Mouse (Mus musculus) brain, adult 2 months (tissue): ENCODE measurements around the gene Lyrm4.
A peak's percentile ranks its signal among the peaks of the same experiment; 100 is the strongest.
"Not testable (repeated sequence)": the region's sequence is repeated elsewhere in the genome, so short reads cannot be mapped to it uniquely, and the experiment has no call there.

Experiments used
- DNase-seq: peaks from one replicate; pipeline ENCODE4 v3.0.0; 2011; ENCODE audit warnings: low read depth, low spot score

The Lyrm4 gene

DNA sequence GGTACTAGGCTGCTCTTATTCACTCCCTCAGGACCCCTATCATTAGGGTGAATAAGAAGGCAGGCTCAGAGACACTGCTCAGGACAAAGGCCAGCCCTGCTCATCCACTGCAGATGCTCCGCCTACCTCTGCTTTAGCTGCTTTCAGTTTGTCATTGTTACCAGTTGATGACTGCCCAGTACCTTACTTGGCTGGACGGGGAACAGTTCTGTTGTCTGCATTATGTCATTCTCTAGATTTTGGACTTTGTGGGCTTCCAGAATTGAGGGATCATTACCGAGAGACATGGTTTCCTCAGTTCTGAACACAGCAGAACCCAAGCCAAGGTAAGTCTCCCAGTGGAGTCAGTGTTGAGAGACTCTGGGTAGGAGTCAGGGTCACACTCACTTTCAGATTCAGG is 122.1 kb downstream of the Lyrm4 start:
- DNase-seq = no peak

DNA sequence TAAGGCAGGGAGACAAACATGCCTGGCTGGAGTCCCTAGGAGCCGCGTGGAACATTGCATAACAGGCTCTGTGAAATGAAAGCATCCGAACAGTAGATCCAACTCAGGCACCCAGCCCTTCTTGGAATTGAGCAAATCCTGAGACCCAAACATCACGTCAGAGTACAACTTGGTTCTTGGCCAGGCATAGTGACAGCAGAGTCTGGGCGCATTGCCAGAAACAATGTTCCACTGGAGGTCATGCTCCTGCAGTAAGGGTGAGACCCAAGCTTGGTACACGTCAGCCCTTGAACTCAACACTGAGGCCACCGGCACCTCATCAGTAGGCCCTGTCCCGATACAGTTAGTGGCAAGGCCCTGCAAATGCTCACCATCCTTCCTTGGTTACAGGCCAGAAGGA is 123.3 kb downstream of the Lyrm4 start:
- peak; percentile 66 for DNase-seq

DNA sequence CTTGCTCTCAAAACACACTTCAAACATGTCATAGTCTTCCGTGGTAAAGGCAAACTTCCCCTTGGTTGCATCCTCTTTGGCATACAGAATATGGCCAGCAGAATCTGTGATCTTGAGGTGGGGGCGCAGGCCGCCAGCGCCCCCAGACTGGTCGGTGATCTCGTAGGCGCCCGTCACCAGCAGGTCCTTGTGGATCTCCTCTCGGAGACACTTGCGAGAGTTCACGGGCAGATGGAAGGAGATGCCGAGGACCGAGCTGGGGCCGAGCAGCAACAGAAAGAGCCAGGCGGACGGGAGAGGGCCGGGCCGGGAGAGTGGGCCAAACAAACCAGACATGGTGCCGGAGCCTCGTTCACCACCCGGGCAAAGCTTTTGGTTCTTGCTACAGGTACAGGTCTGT is 126.1 kb downstream of the Lyrm4 start:
- not testable (repeated sequence) for DNase-seq

DNA sequence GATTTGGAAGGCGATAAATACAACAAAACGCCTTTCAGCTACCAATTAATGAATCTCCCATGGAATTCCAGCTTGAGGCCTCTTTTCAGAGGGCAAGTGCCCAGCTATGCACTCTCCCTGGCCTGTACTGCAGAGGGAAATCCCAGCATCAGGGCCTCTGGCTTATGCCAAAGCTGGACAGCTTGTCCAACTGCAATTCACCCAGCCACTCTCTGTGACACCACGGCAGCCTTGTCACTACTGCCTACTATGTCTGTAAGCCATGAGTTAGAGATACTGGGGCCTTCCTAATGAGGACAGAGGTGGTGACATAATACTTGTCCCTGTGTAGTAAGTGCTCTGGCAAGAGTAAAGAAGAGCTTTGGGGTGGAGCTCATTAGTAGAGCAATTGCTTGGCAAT is 128.0 kb downstream of the Lyrm4 start:
- DNase-seq = no peak

DNA sequence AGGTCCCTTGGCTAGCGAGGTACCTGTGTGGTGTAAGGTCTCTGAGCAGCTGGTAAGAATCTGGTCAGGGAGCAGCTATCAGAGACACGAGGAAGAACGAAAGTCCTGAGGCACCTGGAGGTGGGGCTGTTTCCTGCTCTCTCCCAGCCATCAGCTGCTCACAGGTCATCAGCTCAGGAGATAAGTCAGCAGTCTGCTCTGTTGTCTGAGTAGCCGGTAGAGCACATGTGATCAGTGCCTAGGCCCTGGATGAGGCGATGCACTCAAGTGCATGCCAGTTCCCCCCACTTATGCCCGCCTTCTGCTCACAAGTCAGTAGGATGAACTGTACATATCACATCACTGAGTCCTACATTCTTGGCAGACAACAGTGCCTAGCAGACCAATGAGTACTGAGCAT is 134.3 kb downstream of the Lyrm4 start:
- DNase-seq = no peak

DNA sequence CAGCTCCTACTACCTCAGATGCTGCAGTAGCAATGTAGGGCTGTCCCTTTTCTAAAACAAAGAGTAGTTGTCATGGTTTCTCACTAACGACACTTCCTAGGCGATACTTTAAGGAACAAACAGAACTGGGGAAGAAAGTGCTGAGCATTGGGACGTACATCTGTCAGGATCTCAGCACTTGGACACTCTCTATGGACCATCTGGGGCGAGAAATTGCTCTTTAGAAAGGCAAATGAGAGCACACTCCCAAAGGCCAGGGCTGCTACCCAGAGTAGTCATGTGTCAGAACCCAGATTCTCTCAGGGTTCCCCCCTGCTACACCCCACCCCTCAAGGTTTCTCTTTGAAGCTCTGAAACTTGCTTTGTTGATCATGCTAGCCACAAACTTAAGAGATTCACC is 136.9 kb downstream of the Lyrm4 start:
- peak; percentile 31 for DNase-seq

DNA sequence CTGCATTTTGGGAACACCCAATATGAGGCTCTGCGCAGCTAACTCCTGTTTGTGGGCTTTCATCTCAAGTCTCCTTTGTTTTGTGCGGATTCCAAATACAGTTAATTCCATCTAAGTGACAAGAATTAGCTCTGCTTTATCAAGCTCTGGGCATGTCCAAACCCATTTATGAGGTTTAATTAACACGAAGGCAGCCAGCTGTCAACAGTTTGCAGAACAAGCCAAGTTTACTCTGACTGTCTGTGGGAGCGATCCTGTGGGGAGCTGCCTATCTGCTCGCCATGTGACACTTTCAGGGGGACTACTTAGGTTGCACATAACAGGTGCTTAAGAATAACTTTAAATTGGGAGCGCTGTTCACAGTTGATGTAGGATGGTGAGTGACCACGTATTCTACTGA is 140.4 kb downstream of the Lyrm4 start:
- peak; percentile 3 for DNase-seq

DNA sequence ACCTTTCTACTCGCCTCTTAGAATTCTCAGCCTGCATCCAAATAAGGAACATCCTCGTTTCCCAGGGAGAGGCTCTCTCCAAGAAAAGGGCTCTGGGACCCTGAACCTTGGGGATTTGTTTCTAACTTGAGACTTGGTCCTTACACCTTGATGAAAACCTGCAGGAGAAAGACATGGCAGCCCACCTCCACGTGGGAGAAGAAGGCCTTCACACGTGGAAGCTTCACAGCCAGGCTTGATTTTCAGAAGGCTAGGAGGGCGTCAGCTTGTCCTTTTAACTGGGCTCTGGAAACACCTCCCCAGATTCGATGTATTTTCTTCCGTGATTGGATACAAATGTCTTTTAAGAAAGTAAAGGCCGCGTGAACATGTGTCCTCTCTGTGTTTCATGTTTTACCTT is 147.5 kb downstream of the Lyrm4 start:
- DNase-seq = no peak

DNA sequence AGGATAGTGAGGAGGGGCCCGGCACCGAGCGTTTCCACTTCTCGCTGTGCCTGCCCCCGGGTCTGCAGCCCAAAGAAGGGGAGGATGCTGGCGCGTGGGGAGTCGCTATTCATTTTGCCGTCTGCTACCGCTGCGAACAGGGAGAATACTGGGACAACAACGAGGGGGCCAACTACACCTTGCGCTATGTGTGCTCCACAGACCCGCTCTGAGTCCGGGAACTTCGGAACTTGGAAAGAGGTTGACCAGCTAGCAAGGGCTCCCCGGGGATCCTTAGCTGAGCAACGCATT is 147.9 kb downstream of the Lyrm4 start:
- no peak for DNase-seq

DNA sequence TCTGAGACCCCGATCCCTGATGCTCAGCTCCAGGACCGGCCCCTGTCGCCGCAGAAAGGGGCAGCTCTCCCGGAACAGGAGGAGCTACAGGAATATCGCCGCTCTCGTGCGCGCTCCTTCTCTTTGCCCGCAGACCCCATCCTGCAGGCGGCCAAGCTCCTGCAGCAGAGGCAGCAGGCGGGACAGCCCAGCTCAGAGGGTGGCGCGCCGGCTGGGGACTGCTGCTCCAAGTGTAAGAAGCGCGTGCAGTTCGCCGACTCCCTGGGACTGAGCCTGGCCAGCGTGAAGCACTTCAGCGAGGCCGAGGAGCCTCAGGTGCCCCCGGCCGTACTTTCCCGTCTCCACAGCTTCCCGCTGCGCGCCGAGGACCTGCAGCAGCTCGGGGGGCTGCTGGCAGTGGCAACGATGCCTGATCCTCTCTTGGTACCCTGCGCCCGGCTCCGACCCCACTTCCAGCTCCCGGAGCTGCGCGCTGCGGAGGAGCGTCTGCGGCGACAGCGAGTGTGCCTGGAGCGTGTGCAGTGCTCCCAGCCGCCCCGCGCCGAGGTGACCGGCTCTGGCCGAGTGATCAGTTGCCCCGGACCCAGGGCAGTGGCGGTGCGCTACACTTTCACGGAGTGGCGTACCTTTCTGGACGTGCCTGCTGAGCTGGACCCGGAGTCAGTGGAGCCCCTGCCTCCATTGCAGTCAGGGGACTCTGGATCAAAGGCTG is 148.5 kb downstream of the Lyrm4 start:
- peak; percentile 27 for DNase-seq

DNA sequence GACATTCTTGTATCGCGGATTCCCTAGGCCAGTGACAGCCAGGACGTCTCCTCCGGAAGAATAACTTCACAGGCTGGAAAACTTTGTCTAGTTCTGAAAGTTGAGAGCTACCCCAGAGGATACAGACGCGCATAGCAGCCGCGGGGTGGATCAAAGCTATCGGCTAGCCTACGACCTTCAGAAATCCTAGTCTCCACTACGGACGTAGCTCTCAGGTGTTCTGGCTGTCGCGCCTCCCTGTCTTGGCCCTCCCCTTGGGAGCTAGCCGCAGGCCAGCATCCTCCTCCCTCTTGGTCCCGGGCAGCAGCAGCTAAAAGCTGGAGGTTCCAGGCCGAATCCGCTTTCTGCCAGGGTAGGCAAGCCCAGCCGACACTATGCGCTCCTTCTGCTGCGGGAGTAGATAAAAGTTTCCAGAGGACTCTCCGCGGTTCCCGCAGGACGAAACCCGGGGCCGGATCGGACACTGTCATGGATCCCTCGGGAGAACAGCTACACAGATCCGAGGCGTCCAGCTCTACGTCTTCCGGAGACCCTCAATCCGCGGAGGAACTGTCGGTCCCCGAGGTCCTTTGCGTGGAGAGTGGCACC is 149.1 kb downstream of the Lyrm4 start:
- DNase-seq = no peak

DNA sequence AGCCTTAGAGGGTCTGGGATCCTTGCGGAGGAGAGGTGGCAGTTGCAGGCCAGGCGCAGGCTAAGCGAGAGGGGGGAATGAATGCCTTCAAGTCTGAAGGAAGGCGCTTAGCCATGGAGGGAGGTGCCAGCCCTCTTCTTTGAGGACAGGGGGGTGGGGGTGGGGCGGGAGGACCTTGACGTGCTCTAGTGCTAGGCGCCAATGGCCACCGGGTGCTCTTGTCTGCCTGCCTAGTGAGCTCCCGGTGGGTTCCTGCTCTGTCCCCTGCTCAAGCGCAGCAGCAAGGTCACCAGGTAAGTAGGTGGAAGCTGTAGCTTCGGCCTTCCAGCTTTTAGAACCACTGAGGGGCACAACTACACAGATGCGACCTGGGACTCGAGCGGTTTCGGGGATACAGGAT is 149.6 kb downstream of the Lyrm4 start:
- no peak for DNase-seq

DNA sequence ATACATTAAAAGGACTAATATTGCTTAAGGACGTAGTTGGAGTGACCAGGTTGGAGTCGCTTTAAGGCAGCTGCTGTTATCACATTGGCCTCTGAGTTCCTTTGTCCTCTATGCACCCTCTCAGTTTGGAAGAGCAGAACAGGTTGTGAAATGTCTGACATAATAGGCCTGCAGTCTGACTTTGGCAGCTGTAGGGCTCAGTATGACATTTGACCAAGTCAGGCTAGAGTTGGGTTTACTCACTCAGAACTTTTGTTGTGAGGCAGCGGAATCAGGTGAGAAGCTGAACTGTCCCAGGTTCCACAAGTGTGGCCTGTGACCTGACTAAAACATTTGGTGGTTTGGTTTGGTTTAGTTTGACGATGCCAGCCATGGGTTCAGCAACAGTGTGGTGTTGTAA is 153.7 kb downstream of the Lyrm4 start:
- no peak for DNase-seq

DNA sequence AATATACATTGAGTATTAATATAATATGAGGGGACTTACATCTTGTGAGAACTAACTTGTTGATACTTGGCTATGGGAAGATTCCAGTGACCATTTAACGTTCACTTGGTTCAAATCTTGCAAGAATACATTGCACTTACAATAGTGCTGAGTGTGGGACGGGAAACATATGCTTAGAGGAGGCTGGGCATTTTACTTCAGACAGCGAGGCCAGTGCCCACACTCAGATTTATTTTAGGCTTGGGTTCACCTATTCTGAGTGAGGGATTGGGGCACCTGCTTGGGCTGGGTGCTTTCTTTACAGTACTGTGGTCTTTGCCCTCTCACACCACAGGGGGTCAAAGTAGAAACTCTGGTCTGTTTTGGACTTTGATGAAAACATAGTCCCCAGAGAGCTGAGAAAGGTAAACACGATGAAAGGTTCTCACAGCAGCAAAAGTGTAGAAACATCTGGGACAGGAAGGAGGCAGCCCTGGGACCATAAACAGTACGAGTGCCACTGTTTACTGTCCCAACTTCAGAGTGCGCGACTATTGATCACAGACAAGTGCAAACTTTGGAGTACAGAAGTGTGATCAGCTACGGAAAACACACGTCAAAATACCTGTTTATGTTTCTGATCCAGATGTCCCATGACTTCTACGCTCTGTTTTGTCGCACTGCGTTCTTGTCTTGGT is 157.8 kb downstream of the Lyrm4 start:
- DNase-seq = peak; percentile 58

DNA sequence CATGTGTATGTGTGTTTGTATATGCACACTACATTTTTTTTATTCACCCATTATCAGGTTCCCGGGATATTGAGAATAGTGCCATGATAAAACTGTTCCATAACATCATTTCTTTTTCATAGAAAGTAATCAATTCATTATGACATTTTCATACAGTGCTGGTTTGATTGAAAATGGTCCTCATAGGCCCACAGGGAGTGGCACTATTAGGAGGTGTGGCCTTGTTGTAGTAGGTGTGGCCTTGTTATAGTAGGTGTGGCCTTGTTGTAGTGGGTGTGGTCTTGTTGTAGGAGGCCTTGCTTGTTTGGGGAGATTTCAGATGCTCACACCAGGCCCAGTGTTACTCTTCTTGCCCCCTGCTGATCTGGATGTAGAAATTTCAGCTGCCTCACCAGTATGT is 158.8 kb downstream of the Lyrm4 start, which contains the start of gene Ppp1r3g:
Gene Ppp1r3g, plus strand, starts transcription at position 301 of the 400 bp plus-strand sequence.
- no peak for DNase-seq

DNA sequence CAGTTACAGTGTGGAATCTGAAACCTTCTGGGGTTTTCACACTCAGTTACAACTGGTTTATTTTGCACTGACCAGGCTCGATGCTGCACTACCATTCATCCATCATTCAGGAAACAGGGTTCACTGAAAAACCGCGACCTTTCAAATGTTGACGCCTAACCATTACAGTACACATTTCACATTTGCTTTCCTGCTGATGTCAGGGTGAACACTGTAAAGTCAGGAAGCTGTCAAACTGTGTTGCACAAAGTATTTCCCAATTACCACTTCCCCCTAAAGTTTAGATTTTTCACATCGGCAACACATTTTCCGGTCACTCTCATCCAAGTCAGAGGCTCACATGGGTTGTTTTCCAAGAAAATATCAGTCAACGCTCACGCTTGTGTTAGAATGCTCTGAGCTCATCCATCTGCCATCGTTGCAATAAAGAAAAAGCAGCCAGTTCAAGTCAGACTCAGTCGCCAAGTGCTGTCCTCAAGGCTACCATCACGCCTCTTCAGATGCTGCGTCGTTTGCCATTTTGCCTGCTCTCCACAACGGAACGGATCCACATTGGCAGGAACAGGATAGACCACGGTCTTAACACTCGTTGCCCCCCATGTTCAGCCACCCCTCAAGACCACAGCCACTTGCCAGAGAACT is 167.4 kb downstream of the Lyrm4 start:
- DNase-seq = no peak

DNA sequence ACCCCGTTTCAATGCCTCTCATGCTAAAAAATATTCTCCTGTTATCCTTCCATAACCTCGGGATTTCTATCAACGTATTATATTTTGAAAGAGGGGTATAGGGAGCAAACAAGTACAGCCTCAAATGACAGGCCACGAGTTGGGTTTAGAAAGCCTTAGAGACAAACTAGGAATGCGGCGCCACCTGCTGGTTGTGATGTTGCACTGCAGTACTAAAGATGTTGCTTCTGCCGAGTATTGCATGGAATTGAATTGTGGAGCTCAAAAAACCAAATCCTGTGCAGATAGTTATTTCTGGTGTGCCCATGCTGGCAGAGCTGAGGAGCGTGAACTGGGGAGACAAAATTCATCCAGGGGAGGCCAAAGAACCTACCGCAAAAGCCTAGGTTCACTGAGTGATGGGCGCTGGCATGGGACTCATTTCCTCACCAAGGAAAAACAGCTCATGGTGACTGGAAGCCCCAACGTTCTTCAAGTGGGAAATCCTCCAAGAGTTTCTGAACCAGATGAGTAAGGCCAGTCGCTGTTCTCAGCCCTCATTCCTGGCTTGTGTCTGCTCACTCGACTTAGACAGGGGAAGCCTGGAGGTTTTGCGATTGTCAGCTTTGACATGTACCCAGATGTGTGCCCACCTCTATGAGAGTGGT is 169.8 kb downstream of the Lyrm4 start:
- DNase-seq = peak; percentile 88

DNA sequence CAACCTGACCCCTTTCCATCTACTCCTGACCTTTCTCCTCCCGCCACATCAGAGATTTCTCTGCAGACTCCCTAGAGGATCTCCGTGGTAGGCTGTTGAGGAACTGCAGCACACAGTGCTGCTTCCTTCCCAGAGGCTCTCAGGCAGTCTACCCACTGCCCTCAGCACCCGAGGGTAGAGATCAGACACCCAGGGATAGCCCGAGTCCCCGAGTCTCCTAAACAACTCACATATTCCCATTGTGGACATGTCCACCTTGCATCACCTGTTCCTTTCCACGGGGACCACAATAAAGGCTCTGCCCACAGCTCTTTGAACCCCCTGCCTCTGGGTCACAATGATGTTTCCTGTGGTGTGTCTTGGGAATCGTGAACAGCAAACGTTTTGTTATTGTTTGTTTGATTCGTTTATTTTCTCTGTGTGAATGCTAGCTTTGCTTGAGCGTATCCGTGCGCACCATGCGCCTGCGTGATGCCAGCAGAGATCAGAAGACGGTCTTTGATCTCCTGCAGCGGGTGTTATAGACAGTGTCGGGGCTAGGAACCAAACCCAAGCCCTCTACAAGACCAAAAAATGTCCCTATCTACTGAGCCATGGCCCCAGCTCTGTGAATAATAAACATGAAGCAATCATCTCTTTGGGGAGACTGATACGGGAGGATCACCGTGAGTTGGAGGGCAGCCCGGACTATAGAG is 170.5 kb downstream of the Lyrm4 start:
- no peak for DNase-seq

DNA sequence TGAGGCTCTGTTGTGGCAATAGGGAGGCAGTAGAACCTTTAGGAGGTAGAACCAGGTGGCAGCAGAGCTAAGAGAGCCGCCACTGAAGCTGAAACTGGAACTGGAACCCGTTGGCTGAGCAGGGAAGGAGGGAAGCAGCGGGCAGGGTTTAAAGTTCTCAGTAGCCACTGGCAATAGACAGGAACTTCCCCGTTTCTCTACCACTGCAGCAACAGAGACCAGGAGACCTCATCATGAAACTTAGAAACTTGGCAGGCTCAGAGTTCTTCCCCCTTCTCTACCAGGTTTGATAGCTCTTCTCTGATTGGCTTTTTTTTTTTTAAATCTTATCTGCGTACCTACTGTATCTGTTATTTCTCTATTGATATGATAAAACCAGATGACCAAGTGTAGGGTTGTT is 176.4 kb downstream of the Lyrm4 start:
- peak; percentile 3 for DNase-seq

DNA sequence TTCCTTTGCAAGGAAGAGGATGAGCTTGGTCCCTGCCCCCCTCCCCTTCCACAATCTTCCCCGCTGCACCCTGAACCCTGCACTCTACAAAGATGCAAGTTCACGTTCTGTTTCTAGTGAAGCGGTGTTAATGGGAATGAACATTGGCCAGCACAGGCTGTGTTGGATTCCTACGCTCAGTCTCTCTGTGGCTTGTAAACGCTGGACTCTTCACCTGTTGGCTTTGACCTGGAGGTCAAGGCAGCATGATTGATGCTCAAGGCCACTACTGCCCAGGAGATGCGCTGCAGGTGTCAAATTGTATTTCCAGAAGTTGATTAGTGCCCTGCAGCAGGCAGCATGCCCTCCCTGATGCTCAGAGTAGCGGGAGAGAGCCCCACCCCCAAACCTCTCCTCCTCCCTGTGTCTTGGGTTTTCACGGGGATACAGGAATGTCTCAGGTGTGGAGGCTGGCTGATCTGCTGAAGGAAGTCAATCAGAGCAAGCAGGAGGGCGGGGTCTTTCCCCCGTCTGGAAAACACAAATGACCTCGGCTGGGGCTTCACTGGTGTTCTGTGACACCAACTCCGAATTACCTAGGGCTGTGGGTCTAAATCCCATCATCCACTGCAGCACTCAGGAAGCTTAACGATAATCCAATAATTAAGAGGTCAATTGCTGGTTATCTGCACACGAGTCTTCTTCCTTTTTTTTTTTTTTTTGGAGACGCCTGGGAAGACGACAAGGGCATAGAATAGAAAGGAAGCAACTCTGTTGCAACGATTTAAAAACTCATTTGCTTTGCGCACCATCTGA is 177.3 kb downstream of the Lyrm4 start:
- no peak for DNase-seq

DNA sequence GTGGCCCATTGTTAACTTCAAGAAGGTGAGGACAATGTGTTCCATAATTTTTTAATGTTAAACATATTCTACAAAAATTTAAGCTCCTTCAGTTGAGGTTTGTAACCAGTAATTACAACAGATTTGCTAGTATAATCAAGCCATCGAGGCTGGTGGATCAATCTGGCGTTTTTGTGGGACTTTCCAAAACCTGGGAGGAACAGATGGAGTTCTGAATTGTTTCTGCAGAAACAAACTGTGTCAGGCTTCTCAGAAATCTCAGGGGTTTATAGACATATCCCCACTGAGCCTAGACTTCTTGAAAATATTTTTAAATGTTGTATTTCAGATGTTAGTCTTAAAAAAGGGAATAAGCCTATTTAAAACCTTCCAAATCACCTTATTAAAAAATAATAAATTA is 179.3 kb downstream of the Lyrm4 start:
- DNase-seq = peak; percentile 67
